Mouse (Mus musculus) cortical plate, adult 2 months (tissue): ENCODE measurements around the gene Ddx28.

Source experiments
- CTCF ChIP-seq: fragments of 200-500 bp; IDR thresholded peaks from 2 replicates; pipeline ENCODE4 v1.5.1; 2011; ENCODE audit warnings: mild to moderate bottlenecking, control low read depth, low read length; ENCODE audit not compliant: insufficient read depth; ENCODE audit errors: extremely low read depth
- POLR2A ChIP-seq: fragments of 200-500 bp; IDR thresholded peaks from 2 replicates; pipeline ENCODE4 v1.6.1; 2011; ENCODE audit warnings: mild to moderate bottlenecking, low read length, control low read depth; ENCODE audit not compliant: insufficient read depth; ENCODE audit errors: extremely low read depth

DNA sequence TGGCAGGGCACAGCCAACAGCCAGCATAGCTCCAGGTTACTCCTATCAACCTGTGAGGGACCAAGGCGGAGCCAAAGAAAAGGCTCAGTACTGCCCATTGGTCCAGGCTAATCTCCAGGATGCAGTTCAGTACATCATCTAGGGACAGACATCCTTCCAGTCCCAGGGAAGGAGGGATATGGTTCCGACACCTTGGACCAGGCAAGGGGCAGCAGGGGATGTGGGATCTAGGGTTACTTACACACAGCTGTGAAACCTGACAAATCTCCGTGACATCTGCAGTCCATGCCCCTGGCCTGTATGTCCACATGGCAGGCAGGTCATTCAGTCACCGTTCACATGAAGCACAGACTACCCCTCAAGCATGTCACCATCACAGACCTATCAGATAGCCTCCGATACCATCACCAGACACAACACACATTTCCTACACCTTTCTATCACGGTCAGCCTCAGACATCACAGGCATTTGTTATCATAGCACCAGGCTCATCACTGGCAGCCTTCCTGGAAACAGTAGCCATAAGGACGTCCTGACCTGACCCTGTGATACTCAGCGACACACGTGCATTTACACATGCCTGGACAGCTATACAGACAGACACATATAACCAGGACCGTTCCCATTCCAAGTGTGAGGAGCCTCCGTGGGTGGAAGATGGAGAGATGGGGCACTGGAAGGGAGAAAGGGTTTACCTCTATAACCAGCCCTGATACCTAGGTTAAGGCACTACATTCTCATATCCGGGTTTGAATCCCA lies 47.0 kb downstream of the Ddx28 start:
- TF ChIP-seq POLR2A (no peak), CTCF (no peak)
